Mouse (Mus musculus): ENCODE data around the gene Eif2ak4. TPM values are rescaled to one million over a fixed set of nuclear protein-coding genes. Genes with fewer than 3 reads are reported as not detected.

Gene Eif2ak4
- polyA plus RNA-seq, 1 experiment, result 21.5 TPM

DNA sequence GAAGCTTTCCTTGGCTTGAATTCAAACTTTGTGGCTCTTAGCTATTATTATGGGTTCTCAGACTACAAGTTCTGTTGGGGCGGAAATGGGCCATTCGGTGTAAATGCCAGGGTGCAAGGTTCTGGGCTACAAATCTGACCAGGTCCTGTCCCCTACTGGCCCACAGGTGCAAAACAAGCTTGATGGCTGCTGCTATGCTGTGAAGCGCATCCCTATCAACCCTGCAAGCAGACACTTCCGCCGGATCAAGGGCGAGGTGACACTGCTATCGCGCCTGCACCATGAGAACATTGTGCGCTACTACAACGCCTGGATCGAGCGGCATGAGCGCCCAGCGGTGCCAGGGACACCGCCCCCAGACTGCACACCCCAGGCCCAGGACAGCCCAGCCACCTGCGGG lies 42.2 kb downstream of the Eif2ak4 start:
- no peaks in the 10 kb centered on the region for H3K4me1 ChIP-seq (ENCODE audit: control insufficient read depth, insufficient read depth, low read length)
- no peak for DNase-seq
- 88% methylated on average over 16 of the region's 16 CpGs for WGBS
- H3K27ac ChIP-seq (ENCODE audit: insufficient read depth, low read length), result no peak overlapping the region
- TF ChIP-seq CTCF (IDR thresholded peaks at IDR 0.05; ENCODE audit: borderline replicate concordance, insufficient read depth, low read depth, low read length) (0 out of 2 replicates have a peak, but pooled peaks have one; percentile 7), POLR2A (IDR thresholded peaks at IDR 0.05; ENCODE audit: borderline replicate concordance, insufficient read depth, low read length) (no peak)
- no peaks in the 10 kb centered on the region for H3K27me3 ChIP-seq (ENCODE audit: control insufficient read depth, insufficient read depth, low read length)
- no peak overlapping the region for H3K4me3 ChIP-seq (replicated peaks; ENCODE audit: insufficient read depth, low read depth, low read length)

DNA sequence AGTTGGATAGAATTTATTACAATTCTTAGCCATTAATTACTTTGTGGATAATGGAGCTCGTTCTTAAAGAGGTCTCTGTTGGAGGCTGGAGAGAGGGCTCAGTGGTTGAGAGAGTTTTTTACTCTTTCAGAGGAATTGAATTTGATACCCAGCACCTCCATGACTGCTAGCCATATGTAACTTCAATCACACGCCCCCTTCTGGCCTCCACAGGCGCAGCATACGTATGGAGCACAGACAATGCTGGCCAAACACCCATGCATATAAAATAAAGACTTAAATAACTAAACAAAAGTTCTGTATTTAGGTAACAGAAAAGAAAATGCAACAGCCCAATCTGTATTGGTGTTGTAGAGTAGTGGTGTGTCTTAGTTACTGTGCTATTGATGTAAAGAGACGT lies 43.2 kb downstream of the Eif2ak4 start:
- Histone ChIP-seq H3K27ac (ENCODE audit: insufficient read depth, low read length) (no peak overlapping the region), H3K4me1 (ENCODE audit: control insufficient read depth, insufficient read depth, low read length) (no peaks in the 10 kb centered on the region), H3K4me3 (replicated peaks; ENCODE audit: insufficient read depth, low read depth, low read length) (no peak overlapping the region), H3K27me3 (ENCODE audit: control insufficient read depth, insufficient read depth, low read length) (no peaks in the 10 kb centered on the region)
- TF ChIP-seq POLR2A (IDR thresholded peaks at IDR 0.05; ENCODE audit: borderline replicate concordance, insufficient read depth, low read length) (no peak), CTCF (IDR thresholded peaks at IDR 0.05; ENCODE audit: borderline replicate concordance, insufficient read depth, low read depth, low read length) (peak; percentile 67)
- WGBS, result 71% methylated on average over 5 of the region's 5 CpGs
- peak; percentile 17 to 28 for DNase-seq

DNA sequence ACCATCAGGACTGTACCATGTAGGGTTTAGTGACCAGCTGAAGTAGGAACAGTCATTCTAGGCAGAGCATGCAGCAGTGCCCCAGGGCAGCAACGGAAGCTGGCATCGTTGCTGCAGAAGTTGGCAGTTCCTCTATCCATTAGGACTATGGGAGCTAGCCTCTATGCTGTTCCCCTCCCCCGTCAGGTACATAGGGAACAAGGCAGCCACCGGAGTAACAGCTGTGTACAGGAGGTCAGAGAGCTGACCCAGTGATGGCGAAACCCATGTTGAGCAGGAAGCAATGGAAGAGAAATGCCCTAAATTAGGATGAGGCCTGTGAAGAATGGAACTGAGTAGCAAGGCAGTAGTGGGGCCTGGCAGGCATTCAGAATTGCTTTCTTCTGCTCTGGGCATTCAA lies 53.8 kb downstream of the Eif2ak4 start:
- no peak for TF ChIP-seq CTCF (IDR thresholded peaks at IDR 0.05; ENCODE audit: borderline replicate concordance, insufficient read depth, low read depth, low read length)
- no peak for TF ChIP-seq POLR2A (IDR thresholded peaks at IDR 0.05; ENCODE audit: borderline replicate concordance, insufficient read depth, low read length)
- no peak for DNase-seq
- Histone ChIP-seq H3K4me1 (ENCODE audit: control insufficient read depth, insufficient read depth, low read length) (no peaks in the 10 kb centered on the region), H3K4me3 (replicated peaks; ENCODE audit: insufficient read depth, low read depth, low read length) (no peak overlapping the region), H3K27me3 (ENCODE audit: control insufficient read depth, insufficient read depth, low read length) (no peaks in the 10 kb centered on the region), H3K27ac (ENCODE audit: insufficient read depth, low read length) (no peak overlapping the region)
- 55% methylated on average over 5 of the region's 5 CpGs for WGBS

DNA sequence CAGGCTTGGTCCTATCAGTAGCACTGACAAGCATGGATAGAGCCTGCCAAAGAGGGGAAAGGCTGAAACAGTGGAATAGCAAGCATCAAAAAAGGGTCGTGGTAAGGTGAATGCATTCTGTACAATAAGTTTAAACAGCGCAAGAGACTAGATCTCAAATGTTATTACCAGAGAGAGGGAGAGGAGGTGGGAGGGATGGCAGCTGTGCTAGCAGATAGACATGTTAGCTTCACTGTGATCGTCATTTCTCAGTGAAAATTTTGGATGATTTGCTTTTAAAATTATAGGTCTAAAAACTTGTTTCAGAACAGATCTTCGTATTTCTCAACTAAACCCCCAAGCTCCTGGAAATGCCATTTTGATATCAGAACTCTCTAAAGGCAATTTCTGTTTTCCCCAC lies 54.3 kb downstream of the Eif2ak4 start:
- TF ChIP-seq CTCF (IDR thresholded peaks at IDR 0.05; ENCODE audit: borderline replicate concordance, insufficient read depth, low read depth, low read length), result no peak
- no peak for TF ChIP-seq POLR2A (IDR thresholded peaks at IDR 0.05; ENCODE audit: borderline replicate concordance, insufficient read depth, low read length)
- no peak overlapping the region for H3K27ac ChIP-seq (ENCODE audit: insufficient read depth, low read length)
- no peak for DNase-seq
- H3K4me1 ChIP-seq (ENCODE audit: control insufficient read depth, insufficient read depth, low read length), result no peaks in the 10 kb centered on the region
- WGBS, result 84% methylated on average over 4 of the region's 4 CpGs
- H3K4me3 ChIP-seq (replicated peaks; ENCODE audit: insufficient read depth, low read depth, low read length), result no peak overlapping the region
- H3K27me3 ChIP-seq (ENCODE audit: control insufficient read depth, insufficient read depth, low read length), result no peaks in the 10 kb centered on the region

DNA sequence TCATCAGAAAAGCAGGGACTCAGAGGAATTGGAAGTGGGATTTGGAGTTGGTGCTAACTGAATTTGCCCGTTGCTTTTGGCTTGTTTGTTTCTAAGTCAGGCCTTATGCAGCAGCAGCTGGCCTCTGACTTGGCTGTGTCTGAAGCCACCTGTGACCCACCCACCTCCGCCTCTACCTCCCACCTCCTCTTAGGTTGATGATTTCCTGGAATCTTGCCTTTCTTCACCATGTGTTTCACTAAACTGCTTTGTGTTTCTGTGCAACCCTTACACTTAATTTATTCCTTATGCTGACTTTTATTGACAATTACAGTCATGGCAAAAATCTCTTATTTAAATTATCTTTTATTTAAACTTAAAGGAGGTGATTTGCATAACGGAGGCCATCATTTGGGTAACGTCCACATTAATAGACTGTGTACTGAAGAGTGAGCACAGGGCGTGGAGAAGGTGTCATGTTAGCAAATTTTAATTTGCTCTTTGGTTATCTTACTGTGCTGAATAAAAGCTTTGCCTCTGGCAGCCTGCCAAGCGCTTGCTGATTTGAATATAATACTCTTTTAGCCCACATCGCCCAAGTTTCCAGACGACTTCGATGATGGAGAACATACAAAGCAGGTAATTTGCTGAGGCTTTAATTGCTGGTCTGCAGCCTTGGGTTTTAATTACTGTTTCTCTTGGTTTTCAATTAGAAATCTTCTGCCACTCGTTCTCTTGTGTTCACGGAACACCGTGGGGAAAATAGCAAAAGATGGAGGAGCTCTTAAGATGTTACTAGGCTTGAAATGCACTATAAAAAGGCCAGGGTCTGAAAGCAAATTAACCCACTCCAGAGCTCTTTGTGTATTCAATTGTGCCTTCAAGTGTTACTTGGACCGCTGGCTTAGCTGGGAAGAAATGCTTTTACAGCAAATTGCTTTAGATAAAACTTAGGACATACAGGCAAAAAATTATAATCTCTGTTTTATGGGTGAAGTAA lies 57.6 kb downstream of the Eif2ak4 start:
- Histone ChIP-seq H3K4me1 (ENCODE audit: control insufficient read depth, insufficient read depth, low read length) (no peaks in the 10 kb centered on the region), H3K27ac (ENCODE audit: insufficient read depth, low read length) (no peak overlapping the region), H3K27me3 (ENCODE audit: control insufficient read depth, insufficient read depth, low read length) (no peaks in the 10 kb centered on the region), H3K4me3 (replicated peaks; ENCODE audit: insufficient read depth, low read depth, low read length) (no peak overlapping the region)
- 42% methylated on average over 13 of the region's 13 CpGs for WGBS
- no peak for TF ChIP-seq CTCF (IDR thresholded peaks at IDR 0.05; ENCODE audit: borderline replicate concordance, insufficient read depth, low read depth, low read length)
- TF ChIP-seq POLR2A (IDR thresholded peaks at IDR 0.05; ENCODE audit: borderline replicate concordance, insufficient read depth, low read length), result no peak
- no peak for DNase-seq

DNA sequence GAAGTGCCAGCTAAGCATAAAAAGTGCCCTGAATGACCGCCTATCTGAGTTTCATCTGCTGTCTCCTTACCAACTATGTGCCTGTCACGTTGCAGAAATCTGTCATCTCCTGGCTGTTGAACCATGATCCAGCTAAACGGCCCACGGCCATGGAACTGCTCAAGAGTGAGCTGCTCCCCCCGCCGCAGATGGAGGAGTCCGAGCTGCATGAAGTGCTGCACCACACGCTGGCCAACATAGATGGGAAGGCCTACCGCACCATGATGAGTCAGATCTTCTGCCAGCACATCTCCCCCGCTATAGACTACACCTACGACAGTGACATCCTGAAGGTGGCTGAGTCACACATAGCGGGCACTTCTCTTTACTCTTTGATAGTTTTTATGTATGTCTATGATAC lies 59.8 kb downstream of the Eif2ak4 start:
- no peak overlapping the region for H3K4me3 ChIP-seq (replicated peaks; ENCODE audit: insufficient read depth, low read depth, low read length)
- no peaks in the 10 kb centered on the region for H3K27me3 ChIP-seq (ENCODE audit: control insufficient read depth, insufficient read depth, low read length)
- WGBS, result 61% methylated on average over 12 of the region's 12 CpGs
- no peaks in the 10 kb centered on the region for H3K4me1 ChIP-seq (ENCODE audit: control insufficient read depth, insufficient read depth, low read length)
- no peak overlapping the region for H3K27ac ChIP-seq (ENCODE audit: insufficient read depth, low read length)
- DNase-seq, result no peak
- TF ChIP-seq CTCF (IDR thresholded peaks at IDR 0.05; ENCODE audit: borderline replicate concordance, insufficient read depth, low read depth, low read length), result no peak
- TF ChIP-seq POLR2A (IDR thresholded peaks at IDR 0.05; ENCODE audit: borderline replicate concordance, insufficient read depth, low read length), result no peak

DNA sequence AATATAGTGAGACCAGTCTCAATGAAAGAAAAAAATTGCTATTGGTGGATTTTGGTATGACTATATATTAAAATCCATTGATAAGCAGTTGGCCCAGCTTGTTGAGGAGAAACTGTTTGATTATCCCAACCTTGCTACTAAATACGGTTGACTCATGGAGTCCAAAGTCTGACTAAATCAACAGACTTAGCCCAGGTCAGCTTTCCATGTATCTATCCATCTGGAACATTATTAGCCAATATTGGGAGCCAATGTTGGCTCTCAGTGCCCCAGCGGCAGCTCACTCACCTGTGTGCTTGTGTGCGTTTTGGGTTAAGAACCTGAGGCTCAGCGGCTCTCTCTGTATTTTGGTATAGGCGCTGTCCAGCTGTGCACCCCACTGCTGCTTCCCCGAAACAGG lies 62.6 kb downstream of the Eif2ak4 start:
- no peaks in the 10 kb centered on the region for H3K27me3 ChIP-seq (ENCODE audit: control insufficient read depth, insufficient read depth, low read length)
- no peak overlapping the region for H3K27ac ChIP-seq (ENCODE audit: insufficient read depth, low read length)
- no peaks in the 10 kb centered on the region for H3K4me1 ChIP-seq (ENCODE audit: control insufficient read depth, insufficient read depth, low read length)
- WGBS, result 90% methylated on average over 6 of the region's 6 CpGs
- H3K4me3 ChIP-seq (replicated peaks; ENCODE audit: insufficient read depth, low read depth, low read length), result no peak overlapping the region
- TF ChIP-seq CTCF (IDR thresholded peaks at IDR 0.05; ENCODE audit: borderline replicate concordance, insufficient read depth, low read depth, low read length) (no peak), POLR2A (IDR thresholded peaks at IDR 0.05; ENCODE audit: borderline replicate concordance, insufficient read depth, low read length) (no peak)
- DNase-seq, result no peak

DNA sequence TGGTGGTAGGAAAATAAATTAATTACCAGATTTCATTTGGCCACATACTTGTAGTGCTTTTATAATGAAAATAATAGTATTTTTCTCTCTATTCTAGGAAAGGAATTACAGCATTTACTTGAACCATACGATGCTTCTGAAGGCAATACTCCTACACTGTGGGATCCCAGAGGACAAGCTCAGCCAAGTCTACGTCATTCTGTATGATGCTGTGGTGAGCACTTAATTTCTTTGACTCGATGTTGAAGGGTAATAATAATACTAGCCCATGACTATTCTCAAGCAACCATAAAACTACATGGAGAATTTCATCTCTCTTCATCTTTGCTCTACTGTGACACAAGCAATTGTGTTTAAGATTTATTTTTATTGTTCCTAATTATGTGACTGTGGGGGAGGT lies 68.6 kb downstream of the Eif2ak4 start:
- WGBS, result 91% methylated on average over 3 of the region's 3 CpGs
- DNase-seq, result no peak
- Histone ChIP-seq H3K27ac (ENCODE audit: insufficient read depth, low read length) (no peak overlapping the region), H3K4me3 (replicated peaks; ENCODE audit: insufficient read depth, low read depth, low read length) (no peak overlapping the region), H3K4me1 (ENCODE audit: control insufficient read depth, insufficient read depth, low read length) (no peaks in the 10 kb centered on the region), H3K27me3 (ENCODE audit: control insufficient read depth, insufficient read depth, low read length) (no peaks in the 10 kb centered on the region)
- TF ChIP-seq CTCF (IDR thresholded peaks at IDR 0.05; ENCODE audit: borderline replicate concordance, insufficient read depth, low read depth, low read length), result no peak
- no peak for TF ChIP-seq POLR2A (IDR thresholded peaks at IDR 0.05; ENCODE audit: borderline replicate concordance, insufficient read depth, low read length)

Measured in cerebellum, adult 2 months (tissue).